Mouse (Mus musculus) myocyte (in vitro differentiated cells): ENCODE results near the gene Bcl9l.

Experiments
- CEBPB ChIP-seq: IDR thresholded peaks from 2 replicates; pipeline ENCODE4 v1.6.1; 2011; ENCODE audit warnings: mild to moderate bottlenecking, moderate library complexity; ENCODE audit not compliant: poor library complexity, insufficient read depth, severe bottlenecking
- E2F4 ChIP-seq: IDR thresholded peaks from one replicate; pipeline ENCODE4 v1.6.1; 2011; ENCODE audit warnings: mild to moderate bottlenecking, control low read depth, moderate library complexity; ENCODE audit not compliant: insufficient read depth
- MAX ChIP-seq: IDR thresholded peaks from one replicate; pipeline ENCODE4 v1.6.1; 2011; ENCODE audit warnings: low read depth, mild to moderate bottlenecking, control low read depth
- MYOD1 ChIP-seq, 3 experiments: IDR thresholded peaks; one replicate each; pipeline ENCODE4 v1.6.1; 2011; ENCODE audit warnings: control low read depth in 2 of 3, low read depth in 2 of 3, mild to moderate bottlenecking in 2 of 3, moderate library complexity in 1 of 3; ENCODE audit not compliant: insufficient read length in 2 of 3, control insufficient read depth in 1 of 3
- POLR2A ChIP-seq: IDR thresholded peaks from one replicate; pipeline ENCODE4 v1.6.1; 2011; ENCODE audit warnings: low read depth, mild to moderate bottlenecking, control low read depth, moderate library complexity; ENCODE audit not compliant: insufficient read length
- POLR2AphosphoS2 ChIP-seq: IDR thresholded peaks from one replicate; pipeline ENCODE4 v1.6.1; 2011; ENCODE audit warnings: low read depth, control low read depth; ENCODE audit not compliant: insufficient read length
- REST ChIP-seq: IDR thresholded peaks from one replicate; pipeline ENCODE4 v1.6.1; 2011; ENCODE audit warnings: mild to moderate bottlenecking, control low read depth, moderate library complexity; ENCODE audit not compliant: insufficient read depth, insufficient read length
- TCF12 ChIP-seq: IDR thresholded peaks from one replicate; pipeline ENCODE4 v1.6.1; 2011; ENCODE audit warnings: mild to moderate bottlenecking, control low read depth; ENCODE audit not compliant: poor library complexity, insufficient read depth, severe bottlenecking
- USF1 ChIP-seq: IDR thresholded peaks from one replicate; pipeline ENCODE4 v1.6.1; 2011; ENCODE audit warnings: low read depth, mild to moderate bottlenecking, control low read depth, moderate library complexity

DNA sequence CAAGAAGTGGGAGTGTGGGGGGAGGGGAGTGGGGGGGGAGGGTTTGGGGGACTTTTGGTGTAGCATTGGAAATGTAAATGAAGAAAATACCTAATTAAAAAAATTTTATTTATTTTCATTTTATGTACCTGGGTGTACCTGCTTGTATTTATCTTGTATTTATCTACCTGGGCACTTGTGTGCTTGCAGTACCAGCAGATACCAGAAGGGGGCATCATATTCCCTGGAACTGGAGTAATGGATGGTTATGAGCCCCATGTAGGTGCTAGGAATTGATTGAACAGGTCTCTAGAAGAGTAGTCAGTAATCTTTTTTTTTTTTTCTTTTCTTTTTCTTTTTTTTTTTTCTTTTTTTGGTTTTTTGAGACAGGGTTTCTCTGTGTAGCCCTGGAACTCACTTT is 32.2 kb upstream of the Bcl9l start:
- TF ChIP-seq POLR2A: no peak
- TF ChIP-seq TCF12: no peak
- TF ChIP-seq E2F4: no peak
- TF ChIP-seq CEBPB: no peak
- TF ChIP-seq USF1: no peak
- TF ChIP-seq MYOD1 (IDR thresholded peaks at IDR 0.05; ENCODE audit: control insufficient read depth in 1 of 3, insufficient read length in 2 of 3, low read depth in 2 of 3): no peak
- no peak for TF ChIP-seq MAX
- no peak for TF ChIP-seq REST
- TF ChIP-seq POLR2AphosphoS2: no peak
